Mouse (Mus musculus): ENCODE measurements around the gene Wdr49.
"Not testable (repeated sequence)": the region's sequence is repeated elsewhere in the genome, so short reads cannot be mapped to it uniquely, and the experiment has no call there.

Gene Wdr49

GRCm38 (mm10) chr3:75299464-75299863 is 182.5 kb downstream of the Wdr49 start:
- not testable (repeated sequence) for DNase-seq

GRCm38 (mm10) chr3:75297758-75298111 is 184.2 kb downstream of the Wdr49 start:
- DNase-seq: no peak

- DNase-seq: no peak
Measured at GRCm38 (mm10) chr3:75297026-75297757, 184.8 kb downstream of the Wdr49 start.

GRCm38 (mm10) chr3:75293243-75293642 is 188.7 kb downstream of the Wdr49 start:
- DNase-seq: no peak

- no peak for DNase-seq
Measured at GRCm38 (mm10) chr3:75277455-75277854, 204.5 kb downstream of the Wdr49 start.

- DNase-seq: no peak
Measured at GRCm38 (mm10) chr3:75276522-75276921, 205.4 kb downstream of the Wdr49 start.

GRCm38 (mm10) chr3:75275127-75275526 is 206.8 kb downstream of the Wdr49 start:
- DNase-seq: no peak

GRCm38 (mm10) chr3:75269978-75270377 is 212.0 kb downstream of the Wdr49 start, which contains the start of gene Serpini2:
Serpini2 (minus strand) TSS chr3:75270078.
- DNase-seq: no peak

GRCm38 (mm10) chr3:75259356-75259755 is 222.6 kb downstream of the Wdr49 start:
- DNase-seq: no peak

Measured in kidney, postnatal 14 days (tissue).